Mouse (Mus musculus) R1 (cell line): ENCODE measurements around the gene Dnaja1.

Experiments used
- DNase-seq: peaks from one replicate; pipeline ENCODE4 v3.0.0-alpha.2; 2018; ENCODE audit warnings: low read depth, low spot score

Gene Dnaja1

DNA sequence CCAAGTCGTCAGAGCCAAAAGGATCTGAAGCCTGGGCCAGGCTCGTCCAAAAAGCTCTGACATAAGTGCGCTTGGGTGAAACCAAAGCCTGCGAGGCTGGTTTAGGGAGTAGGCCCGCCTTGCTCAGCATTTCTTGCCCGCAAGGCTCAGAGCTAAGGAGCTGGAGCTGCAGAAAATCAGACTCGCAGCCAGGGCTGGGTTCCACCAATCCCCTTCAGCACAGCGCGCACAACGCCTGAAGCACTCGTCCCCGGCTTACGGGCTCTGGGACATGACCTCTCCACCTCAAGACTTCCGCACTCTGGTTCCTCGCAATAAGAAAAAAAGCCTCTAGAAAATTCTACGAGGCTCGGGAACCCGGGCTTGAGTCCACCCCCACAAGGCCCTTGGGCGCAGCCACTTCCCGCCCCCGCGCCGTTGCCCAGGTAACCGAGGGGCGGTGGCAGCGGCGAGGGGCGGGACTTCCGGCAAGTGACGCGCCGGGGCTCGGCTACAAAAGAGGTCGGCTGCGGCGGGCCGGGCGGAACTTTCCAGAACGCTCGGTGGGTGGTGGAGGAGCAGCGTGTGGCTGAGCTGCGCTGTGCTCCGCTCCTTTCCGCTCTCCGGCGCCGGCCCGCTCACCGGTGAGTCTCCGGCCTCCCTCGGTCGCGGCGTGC, at the start of gene Dnaja1:
TSS of gene Dnaja1 (plus strand) at position 140 of the 656 bp plus-strand sequence.
- peak; percentile 95 for DNase-seq

DNA sequence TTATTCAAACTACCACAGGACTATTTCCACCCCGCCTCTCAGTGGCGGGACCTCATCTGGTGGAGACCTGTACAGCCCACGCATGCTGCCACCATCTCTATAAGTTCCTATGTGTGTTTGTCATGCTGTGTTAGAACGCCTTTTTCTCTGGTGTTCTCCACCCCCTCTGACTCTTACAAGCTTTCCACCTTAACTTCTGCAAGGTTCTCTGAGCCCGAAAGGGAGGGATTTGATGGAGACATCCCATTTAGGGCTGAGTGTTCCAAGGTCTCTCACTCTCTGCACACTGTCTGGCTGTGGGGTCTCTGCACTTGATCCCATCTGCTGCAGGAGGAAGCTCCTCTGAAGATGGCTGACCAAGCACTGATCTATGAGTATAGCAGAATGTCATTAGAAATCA, 48.4 kb upstream of the Dnaja1 start:
- DNase-seq: no peak

DNA sequence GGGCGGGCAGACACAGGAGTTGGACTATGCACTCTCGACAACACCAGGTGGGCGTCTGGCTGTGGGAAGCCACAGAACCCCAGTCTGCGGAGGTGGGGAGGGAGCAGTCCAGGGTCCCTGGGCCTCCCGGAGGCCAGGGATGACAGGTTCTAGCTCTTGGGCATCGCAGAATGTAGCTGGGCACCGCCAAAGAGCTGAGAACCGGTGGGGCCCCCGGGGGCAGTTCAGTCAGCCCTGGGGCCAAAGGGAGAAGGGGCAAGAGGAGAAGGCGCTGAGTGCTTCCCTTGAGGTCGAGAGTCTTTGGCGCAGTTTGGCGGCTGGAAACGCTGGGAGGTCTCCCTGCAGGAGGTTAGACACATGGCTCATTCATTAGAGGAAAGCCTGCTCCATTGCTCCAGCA, 45.6 kb upstream of the Dnaja1 start:
- no peak for DNase-seq

DNA sequence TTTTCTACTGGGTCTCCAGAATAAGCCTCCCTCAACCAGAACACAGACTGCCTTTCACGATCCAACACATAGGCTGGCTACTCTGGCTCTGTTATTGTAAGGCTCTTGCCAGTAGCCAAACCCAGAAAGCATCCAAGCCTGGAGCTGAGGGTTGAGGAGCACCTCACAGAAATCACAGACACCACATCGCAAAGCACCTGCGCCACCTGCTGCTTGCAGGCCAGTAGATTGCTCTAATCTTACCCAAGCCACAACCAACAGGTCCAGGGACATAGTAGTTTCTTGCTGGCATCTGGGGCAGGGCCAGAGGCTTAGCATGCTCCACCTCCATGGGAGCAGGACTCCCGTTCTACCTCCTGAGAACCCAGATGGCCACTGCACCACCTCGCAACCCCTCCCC, 44.8 kb upstream of the Dnaja1 start:
- DNase-seq: peak; percentile 31

DNA sequence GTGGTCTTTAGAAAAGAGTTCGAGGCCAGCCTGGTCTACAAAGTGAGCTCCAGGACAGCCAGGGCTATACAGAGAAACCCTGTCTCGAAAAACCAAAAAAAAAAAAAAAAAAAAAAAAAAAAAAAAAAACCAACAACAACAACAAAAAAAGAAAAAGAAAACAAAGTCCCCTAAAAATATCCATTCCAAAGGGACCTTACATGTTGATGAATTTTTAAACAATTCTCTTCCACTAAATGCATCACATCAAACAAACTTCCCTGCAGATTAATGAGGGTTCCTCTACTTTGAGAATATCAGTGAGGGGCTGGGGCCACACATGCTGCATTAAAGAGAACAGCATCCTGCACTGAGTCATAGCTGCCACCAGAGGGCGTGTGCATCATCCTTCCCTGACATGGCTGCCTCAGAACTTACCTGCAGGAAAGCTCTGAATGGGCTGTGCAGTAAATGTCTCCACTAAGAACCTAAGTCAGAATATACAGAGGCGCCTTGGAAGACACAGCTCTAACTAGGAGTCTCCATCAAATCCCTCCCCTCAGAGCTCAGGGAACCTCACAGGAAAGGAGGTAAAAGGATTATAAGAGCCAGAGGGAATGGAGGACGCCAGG, 41.6 kb upstream of the Dnaja1 start:
- peak; percentile 88 for DNase-seq

DNA sequence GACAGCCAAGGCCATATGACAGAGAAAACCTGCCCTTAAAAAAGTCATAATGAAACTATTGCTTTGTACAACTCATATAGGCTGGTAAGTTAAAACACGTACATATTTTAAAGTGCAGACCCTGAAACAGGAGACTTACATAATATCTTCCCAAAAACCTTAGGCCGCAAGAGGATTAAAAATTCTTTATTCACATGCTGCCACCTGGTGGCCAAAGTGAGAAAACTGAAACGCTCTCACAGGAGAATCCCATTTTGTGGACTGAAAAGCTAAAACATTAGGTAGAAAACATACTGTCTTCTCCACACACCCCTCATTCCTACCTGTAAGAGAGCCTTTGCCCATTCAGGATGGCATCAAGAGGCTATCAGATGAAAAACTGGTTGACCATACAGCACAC, 40.0 kb upstream of the Dnaja1 start:
- peak; percentile 59 for DNase-seq

DNA sequence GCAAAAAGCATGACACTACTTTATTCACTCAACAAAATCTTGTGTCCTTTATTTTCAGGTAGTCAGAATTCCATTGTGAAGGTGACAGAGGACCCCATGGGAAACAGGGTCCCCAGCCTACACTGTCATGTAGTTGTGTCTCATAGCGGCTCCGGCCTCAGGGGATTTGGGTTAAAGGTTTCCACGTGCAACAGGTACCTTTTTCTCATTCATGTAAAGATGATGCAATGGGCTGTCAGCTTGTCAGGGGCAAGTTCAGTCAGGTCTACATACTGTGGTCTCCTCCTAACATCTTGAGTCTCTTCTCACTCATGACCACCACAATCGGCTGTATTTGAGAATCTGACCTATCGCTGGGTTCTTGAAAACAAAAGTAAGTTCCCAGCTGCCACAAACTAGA, 39.6 kb upstream of the Dnaja1 start:
- no peak for DNase-seq

DNA sequence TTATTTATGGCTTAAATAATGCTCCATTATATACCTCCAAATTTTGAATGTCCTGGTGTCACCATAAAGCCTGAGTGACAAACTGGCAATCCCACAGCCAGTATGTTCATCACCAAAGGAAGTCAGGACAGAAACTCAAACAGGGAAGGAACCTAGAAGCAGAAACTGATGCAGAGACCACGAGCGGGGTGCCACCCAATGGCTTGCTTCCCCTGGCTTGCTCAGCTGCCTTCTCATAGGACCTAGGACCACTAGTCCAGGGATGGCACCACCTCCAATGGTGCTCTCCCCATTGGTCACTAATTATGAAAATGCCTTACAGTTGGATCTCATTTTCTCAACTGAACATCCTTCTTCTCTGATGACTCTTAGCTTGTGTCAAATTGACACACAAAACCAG, 38.6 kb upstream of the Dnaja1 start:
- no peak for DNase-seq

DNA sequence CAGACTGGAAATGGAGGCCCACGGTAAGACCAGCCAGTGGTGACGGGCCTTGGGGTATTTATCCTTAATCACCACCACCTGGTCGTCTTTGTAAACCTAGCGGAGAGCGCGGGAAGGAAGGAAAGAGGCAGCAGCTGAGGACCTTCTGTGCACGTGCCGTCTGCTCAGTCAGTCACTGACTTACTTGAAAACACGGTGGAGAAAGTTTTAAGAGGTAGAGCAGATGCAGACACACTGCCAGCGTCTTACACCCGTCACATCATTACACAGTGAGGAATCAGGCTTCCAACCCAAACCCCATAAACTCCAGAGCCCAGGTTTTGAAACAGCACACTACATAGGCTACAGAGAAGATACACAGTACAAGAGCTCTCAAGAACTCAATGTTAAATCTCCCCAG, 30.9 kb upstream of the Dnaja1 start:
- DNase-seq: no peak

DNA sequence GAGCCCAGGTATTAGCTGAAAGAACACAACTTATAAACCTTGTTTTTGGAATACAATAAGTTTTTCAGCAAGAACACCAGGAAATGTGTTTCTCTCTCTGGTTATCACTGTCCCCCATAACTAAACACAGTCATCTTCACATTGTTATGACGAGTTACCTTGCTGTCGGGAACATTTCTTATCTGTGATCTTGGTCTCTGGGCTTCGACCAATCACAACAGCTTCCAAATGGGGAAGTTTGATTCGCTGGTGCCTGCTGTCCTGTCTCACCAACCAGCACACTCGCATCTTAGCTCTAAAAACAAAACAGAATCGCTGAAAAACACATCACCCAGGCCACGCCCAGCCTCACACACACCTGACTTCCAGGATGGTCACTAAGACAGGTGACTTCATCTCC, 24.9 kb upstream of the Dnaja1 start:
- DNase-seq: no peak

DNA sequence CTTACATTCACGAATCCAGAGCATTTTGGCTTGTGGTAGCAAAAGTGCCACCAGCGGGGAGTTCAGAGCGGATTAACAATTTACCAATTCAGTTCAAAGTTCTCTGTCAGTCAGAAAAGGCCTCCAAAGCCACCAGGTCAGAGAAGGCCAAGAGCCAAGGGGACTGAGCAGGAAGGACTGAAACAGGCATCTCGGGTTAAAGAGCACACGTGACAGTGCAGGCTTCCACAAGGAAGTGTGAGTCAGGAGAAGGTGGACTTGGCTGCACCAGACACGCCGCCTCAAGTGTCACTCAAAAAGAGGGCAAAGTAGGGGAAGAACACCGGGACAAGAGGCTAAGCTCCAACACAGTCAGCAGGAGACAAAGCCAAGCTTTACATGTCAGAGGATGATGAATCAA, 21.7 kb upstream of the Dnaja1 start:
- DNase-seq: peak; percentile 8

DNA sequence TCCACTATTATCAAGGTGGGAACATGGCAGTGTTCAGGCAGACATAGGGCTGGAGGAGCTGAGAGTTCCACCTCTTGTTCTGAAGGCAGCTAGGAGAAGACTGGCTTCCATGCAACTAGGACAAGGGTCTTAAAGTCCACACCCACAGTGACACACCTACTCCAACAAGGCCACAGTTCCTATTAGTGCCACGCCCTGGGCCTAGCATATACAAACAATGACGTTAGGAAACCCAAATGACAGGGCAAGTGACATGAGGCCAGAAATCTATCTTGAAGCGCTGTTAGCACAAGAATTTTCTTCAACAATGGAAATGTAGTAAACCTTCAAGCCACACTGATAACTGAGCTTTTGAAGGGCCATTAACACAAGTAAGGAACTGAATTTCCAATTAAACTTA, 20.2 kb upstream of the Dnaja1 start:
- DNase-seq: no peak

DNA sequence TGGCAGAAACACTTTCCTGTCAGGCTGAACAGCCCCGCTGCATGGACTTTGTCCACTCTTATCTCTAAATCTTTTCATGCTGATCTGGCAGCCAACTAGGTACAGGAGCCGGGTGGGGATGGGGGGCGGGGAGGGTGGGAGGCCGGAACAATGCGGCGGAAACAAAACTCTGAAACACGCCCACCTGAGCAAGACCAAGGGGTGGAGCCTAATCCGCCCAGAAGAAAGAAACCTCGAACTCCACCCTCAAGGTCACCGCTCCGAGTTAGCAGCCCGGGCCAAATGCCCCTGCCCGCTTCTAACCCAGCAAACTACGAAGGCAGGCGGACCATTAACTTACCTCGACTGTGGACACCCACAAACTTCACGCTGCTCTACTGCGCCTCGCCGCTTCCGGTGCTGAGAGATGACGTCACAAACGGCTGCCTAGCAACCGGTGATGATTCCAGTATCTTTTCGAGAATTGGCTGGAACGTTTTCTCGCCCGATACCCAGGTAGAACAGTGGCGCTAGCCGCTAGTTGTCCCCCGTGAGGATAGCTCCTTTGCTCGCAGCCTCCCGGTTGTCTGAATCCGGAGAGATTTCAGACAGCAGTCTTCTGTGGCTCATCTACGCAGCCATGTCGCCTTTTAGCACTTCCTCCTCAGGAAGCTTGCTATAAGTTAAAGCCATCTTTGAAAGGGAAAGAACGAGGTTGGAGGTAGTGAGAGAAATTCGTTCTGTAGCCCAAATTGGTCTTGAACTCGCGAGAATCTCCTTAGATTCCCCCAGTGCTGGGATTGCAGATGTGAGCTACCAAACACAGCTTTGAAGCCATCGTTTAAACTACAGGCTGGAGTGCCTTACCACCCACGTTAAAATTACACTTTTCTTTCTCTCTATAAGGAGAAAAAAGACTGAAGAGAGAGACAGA, 18.9 kb upstream of the Dnaja1 start, which contains the start of gene Aptx:
TSS of gene Aptx (minus strand) at position 398 of the 913 bp plus-strand sequence.
- DNase-seq: peak; percentile 96

DNA sequence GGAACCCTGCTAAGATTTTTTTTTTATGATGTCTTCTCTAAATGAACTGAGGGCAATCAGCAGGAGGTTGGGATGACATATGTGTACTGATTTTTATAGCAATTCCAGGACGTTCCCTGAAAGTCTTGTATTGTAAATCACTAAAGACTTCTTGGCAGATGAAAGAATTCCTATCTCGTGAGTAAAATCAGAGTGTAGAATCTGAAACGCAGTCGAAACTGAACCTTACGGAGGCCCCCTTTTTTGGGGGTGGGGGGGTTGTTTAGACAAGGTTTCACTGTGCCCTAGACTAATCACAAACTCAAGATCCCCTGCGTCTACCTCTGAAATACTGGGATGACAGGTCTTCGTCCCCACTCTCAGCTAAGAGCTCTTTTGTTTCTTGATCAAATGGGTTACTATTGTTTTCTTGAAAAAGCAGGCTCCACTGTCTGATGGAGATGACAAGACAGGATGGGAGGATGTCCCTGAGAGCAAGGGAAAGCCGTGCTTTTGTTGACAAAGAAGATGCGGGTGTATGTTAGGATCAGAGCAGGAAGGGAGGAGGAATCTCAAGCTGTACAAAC, 18.2 kb upstream of the Dnaja1 start:
- no peak for DNase-seq

DNA sequence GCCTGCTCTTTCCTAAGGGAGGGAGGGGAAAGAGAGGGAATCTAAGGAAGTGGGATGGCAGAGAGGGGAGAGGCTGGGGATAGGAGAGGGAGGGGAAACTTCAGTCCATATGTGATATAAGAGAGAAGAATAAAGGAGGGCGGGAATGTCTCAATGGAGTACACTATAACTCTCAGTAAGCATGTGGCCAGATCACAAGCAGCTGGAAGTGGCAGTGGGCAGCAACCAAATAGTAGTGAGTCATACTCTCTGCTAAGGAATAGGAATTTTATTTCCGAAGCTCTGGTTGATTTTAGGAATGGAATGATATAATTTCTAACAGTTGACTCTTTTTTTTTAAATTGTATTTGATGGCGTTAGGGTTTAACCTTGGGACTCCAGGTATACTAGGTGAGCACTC, 4.8 kb upstream of the Dnaja1 start:
- DNase-seq: no peak

DNA sequence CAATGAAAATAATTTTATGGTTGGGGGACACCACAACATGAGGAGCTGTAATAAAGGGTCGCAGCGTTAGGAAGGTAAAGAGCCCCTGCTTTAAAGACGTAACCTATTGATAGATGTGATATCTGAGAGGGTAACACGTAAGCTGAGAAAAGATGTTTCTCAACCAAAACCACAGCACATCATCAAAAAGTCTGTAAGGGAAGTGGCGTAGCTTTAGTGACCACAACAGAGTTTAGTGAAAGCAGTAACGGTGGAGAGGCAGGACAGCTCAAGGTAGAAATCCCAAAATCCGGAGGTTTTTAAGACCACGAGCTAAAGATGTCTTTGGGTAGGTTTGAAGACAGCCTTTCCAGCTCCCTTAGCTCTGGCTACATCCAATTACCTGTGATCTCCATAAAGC, 1.0 kb upstream of the Dnaja1 start:
- no peak for DNase-seq

DNA sequence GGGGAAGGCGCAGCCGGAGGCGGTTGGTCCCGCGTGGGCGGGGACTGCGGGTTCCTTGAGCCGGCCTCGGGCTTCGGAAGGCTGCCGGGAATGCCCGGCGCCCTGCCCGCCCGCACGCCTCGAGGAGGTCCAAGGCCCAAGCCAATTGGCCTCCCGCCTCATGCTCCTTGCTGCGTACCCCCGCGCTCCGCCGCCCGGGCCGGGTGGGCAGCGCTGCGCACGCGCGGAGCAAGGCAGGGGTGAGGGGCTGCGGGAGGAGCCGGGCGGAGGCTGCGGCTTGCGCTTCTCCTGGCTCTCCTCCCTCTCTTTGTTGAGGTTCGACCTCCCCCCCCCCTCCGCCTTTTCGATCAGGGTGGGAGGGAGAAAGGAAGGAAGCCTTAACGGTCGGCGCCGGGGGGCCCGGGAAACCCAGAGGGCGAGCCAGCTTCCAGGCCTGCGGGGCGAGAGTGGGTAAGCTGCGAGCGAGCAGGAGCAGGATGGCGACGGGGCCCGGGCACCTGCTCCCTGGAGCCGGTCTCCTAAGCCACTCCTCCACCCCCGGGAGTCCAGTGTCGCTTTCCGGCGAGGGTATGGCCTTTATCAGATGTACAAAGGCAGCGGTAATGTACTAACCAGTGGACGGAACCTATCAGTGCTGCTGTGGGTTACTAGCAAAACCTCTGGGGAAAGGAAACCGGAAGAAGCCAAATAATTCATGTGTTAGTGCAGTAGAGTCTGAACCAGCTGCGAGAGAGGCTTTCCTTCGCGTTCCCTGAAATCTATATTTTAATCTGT, 924 bp downstream of the Dnaja1 start:
- DNase-seq: peak; percentile 83

DNA sequence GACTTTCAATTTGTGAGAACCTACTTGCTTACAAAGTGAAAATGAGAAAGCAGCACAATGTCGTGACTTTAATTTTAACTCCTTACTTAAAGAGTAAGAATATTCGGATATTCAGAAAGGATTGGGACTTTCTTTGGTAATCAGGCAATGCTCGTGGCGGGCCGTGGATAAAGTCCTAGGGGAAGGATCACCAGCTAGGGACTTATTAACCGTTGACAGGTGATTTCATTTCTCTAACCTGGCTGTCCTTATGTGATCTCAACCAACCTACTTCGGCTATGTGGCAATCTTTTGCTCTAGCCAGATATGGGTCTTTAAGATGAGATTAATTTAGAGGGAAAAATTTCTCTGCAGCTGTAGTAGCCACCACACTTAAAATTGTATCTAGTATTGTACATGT, 3.2 kb downstream of the Dnaja1 start:
- no peak for DNase-seq

DNA sequence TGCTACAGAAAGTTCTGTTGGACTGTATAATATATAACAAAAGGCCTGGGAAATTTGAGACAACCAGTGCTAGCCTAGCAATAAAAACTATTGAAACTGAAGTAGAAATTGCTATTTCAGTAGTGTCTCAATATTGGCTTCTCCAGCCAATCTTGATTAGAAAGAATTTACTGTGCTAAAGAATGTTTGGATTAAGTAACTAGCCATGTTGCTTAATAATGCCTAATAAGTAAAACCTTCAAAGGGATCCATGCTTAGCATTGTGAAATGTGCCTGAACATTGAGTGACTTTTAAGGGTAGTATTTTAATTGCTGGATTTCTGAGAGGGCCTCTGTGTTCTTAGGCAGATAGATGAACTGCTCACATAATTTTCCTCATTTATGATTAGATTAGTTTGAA, 3.6 kb downstream of the Dnaja1 start:
- DNase-seq: no peak

DNA sequence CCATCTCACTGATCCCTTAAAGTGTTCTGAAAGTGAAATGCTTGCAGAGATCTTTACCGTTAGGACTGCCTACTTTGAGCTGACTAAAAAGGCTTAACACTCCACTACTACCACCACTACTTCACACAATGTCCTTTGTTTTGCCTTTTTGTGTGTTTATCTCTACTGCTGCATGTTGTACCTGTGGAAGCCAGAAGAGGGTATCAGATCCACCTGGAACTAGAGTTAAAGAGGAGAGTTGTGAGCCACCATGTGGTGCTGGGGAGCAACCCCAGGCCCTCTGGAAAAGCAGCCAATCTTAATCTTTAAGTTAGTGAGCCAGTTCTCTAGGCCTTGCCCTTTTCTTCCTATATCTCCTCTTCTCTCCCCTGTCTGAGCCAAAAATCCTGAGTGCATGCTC, 5.3 kb downstream of the Dnaja1 start:
- peak; percentile 81 for DNase-seq

DNA sequence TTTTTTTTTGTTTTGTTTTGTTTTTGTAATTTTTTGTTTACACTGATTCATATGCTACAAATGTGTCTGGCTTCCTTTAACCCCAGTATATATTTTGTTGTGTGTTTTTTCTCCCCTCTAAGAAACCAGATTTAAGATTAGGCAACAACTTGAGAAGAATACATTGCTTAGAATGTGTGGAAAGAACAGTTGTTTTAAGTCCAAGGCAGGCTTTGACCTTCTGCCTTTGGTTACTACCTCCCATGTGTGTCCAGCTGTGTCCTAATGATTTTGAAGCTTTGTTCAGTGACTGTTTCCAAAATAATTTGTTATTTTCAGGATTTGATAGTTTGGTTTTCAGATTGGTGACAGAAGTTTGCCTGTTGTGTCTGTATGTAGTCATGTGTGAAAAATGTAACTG, 9.3 kb downstream of the Dnaja1 start:
- no peak for DNase-seq

DNA sequence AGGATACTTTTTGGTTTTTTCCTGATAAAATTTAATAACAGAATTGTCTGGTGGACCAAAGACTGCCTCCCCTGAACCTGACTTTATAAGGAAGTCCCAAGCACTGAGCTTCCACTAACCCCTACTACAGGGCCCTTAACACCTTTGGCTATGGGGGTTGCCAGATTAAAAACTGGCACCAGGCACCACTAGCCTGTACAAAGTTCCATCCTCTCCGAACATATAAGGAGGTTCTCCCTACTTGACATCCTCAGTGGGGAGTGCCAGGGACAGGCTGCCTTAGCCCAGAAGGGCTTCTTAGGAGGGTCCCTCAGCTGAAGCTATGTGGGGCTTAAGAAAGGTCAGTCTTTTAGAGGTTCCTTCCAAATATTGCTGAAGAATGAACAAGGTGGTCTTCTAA, 13.4 kb downstream of the Dnaja1 start:
- DNase-seq: no peak
